Mouse (Mus musculus): Measurements from ENCODE around the gene Adamts20.
"Not testable (repeated sequence)": the region's sequence is repeated elsewhere in the genome, so short reads cannot be mapped to it uniquely, and the experiment has no call there.

Gene Adamts20

DNA sequence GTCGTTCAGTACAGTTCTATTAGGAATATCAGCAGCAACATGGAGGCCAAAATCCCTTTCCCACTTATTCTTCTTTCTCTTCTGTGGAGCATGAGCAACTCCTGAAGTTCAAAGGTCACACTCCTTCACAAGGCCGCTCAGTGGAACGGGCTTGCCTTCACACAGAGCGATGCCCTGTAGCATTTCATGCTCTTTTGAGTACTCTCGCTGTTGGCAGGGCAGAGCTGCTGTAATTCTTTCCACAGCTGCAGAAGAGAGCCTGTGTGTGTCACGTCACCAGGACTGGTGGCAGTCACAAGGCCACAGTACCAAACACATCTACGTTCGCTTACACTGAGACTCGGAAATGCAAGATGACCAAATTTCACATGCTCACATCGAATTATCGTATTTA, 21.2 kb downstream of the Adamts20 start:
- peak; percentile 14 for DNase-seq

DNA sequence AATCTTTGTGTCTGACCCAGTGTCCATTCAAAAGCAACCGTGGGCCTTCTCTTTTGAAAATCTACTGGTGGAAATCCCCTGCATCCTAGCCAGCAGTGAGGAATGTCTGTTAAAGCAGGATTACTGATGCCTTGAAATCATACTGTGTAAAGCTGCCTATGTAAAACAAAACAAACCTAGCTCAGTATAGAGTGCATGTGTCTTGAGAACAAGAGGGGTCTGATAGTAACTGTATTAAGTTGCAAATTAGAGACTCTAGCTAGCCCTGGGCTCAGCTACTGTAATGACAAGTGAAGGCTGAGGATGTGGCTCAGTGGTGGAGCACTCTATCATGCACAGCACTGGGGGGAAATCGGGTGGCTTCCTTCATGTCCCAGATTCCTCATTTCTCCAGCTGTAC, 22.2 kb downstream of the Adamts20 start:
- no peak for DNase-seq

GRCm38 (mm10) chr15:94435532-94435931, 29.7 kb downstream of the Adamts20 start:
- DNase-seq: no peak

- DNase-seq: no peak
Measured at GRCm38 (mm10) chr15:94430681-94431405, 34.4 kb downstream of the Adamts20 start.

- DNase-seq: no peak
Measured at GRCm38 (mm10) chr15:94428726-94429125, 36.5 kb downstream of the Adamts20 start.

GRCm38 (mm10) chr15:94427482-94428214, 37.6 kb downstream of the Adamts20 start:
- no peak for DNase-seq

DNA sequence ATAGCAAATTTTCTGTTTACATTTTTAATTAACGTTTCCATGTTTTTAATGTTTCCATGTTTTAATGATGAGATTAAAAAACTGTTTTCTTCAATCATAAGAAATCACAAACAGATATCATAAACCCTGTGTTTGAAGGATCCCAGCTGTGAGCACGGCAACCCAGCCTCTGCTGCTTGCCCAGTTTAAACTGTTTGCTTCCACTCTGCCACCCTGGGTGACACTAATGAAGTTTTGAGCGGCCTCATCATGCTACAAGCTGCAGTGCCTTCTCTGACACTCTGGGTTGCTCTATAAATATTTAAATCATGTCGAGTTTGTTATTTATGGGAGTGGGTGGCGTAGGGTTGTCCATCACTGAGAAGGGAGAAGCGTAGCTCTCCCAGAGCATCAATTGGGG, 44.7 kb downstream of the Adamts20 start:
- no peak for DNase-seq

- DNase-seq: no peak
Measured at GRCm38 (mm10) chr15:94419167-94419566, 46.1 kb downstream of the Adamts20 start.

DNA sequence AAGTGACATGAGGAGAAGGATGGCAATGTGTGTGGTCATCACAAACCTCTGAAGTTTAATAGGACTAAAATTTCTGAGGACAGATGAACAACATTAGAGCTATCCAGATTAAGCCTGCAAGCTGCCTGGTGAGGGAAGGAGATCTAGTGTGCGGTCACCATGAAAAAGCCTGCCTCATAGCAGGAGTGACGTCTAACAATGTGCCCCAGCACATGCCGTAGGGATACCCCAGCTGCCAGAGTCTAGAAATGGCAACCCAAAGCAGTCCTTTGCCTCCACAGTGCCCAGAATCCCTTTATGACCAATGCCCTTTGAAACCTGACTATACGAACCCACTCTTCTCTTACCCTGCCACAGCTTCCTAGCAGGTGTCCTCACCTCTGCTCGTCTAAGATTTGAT, 46.8 kb downstream of the Adamts20 start:
- no peak for DNase-seq

- DNase-seq: no peak
Measured at GRCm38 (mm10) chr15:94417216-94418155, 47.7 kb downstream of the Adamts20 start.

DNA sequence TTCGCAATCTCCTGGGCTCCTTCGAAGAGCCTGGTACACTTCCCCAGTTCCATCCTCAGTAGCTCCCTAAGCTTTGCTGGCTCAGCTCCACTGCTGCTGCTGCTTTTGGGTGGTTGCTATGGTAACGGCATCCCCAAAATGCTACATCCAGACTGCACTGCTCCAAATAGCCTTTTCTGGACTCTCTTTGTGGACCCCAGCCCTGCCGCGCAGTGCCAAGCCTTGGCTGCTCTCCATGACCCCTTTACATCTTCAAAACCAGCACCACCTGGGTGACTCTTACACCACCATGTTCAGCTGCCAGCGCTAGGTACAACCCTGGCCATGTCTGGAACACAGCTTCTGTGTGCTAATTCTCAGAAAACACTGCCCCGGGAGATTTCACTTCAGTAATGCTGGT, 55.4 kb downstream of the Adamts20 start:
- DNase-seq: no peak

DNA sequence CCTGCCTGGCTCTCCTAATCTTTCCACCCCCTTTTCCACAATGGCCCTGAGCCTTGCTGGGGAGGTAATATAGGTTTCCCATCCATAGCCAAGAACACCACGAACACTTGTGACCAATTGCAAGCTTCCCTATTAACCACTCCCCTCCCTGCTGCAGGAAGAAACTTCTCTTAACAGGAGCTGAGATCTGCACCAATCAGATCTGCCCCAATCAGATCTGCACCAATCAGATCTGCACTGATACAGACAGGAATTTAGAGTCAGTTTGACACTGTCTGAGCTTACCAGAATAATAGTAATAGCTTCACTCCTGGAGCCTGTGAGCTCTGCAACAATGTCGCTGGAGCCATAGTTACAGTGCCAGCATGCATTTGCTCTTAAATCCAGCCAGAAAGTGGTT, 58.9 kb downstream of the Adamts20 start:
- no peak for DNase-seq

DNA sequence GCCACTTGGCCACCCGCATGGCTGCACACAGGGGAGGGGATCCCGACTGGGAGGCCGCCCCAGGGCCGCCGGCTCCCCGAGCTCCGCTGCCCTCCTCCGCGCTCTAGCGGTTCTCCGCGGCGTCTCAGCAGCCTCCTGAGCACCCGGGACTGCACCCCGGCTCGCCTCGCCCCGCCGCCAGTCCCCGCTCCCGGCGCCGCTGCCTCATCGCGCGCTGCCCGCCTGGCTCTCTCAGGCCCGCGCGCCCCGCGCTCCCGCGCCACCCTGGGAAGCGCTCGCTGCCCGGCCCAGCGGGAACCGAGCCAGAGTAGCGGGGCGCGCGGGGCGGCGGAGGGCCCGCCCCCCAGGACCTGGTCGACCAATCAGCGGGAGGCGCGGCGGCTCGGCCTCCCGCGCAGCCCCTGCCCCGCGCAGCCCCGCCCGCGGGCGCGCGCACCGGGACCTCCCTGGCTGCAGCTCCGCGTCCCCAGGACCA, 61.1 kb downstream of the Adamts20 start:
- DNase-seq: peak; percentile 66

GRCm38 (mm10) chr15:94403461-94404070, 61.7 kb downstream of the Adamts20 start:
- DNase-seq: no peak

DNA sequence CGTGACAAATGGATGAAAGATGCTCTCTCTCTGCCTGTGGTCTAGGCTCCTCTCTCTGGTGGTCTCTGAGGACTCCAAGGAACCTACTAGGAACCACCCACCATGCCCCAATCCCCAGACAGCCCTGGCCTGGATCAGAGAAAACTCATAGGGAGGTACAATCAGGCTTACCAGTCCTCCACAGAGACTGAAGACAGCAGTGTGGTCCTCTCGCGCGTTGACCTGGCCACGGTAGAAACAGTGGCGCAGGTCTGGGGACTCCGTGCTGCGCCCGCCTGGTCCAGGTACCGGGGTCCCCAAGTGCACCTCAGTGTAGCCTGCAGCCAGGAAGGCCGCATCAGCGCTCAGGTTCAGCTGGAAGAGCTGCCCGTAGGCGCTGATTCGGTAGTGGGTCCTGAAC, 62.2 kb downstream of the Adamts20 start:
- DNase-seq: no peak

- no peak for DNase-seq
Measured at GRCm38 (mm10) chr15:94392737-94393136, 72.5 kb downstream of the Adamts20 start.

DNA sequence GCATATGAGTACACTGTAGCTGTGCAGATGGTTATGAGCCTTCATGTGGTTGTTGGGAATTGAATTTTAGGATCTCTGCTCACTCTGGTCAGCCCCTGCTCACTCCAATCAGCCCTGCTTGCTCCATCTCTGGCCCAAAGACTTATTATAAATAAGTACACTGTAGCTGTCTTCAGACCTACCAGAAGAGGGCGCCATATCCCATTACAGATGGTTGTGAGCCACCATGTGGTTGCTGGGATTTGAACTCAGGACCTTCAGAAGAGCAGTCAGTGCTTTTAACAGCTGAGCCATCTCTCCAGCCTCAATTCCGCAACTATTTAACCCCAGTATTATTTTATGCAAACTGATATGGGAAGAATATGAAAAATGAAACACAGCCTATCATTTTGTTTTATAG, 75.1 kb downstream of the Adamts20 start:
- not testable (repeated sequence) for DNase-seq

GRCm38 (mm10) chr15:94379425-94379824, 85.8 kb downstream of the Adamts20 start:
- DNase-seq: peak; percentile 10

GRCm38 (mm10) chr15:94372548-94372947, 92.7 kb downstream of the Adamts20 start:
- no peak for DNase-seq

DNA sequence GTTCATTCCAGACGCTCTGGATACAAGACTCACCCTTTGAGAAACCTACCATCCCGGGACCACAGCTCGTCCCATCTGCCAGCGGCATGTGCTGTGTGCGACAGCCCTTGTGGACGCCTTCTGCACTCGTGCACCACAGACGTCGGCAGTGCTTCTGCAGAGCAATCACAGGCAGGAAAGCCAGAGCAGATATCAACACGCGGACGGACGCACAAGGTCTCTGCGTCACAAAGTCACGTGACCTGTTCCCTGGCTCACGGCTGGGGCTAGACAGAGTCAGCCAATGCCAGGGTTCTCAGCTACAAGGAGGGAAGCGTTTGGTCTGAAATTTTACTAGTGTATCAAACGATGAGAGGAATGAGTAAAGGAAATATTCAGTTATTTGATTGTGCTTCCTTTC, 116.2 kb downstream of the Adamts20 start:
- no peak for DNase-seq

DNA sequence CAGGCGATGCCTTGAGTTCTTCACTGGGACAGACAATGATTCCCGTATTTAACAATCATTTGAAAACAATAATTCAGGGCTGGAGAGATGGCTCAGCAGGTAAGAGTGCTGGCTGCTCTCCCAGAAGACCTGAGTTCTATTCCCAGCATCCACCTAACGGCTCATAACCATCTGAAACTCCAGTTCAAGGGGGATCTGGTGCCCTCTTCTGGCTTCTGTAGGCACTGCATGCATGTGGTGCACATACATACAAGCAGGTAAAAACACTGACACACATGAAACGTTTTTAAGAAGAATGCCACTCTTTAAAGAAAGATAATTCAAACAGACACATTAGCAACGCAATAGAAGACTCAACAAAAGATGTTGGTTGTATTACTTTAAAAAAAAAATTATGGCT, 120.9 kb downstream of the Adamts20 start:
- no peak for DNase-seq

DNA sequence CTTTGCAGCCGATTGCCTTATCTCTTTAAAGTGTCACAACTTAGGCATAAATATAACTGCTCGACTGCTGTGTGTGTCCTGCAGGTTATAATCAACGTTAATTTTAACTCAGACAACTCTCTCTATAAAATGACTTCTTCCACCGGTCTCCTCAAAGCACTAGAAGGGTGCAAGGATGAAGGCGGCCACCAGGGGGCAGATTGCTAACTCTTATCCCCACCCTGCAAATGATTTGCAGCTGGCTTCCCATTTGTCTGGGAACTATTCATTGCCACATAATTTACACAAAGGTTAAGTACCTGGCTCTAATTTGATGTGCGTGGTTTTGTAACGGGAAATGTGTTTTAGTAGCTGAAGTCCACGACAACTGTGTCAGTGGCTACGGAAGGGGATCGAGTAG, 122.9 kb downstream of the Adamts20 start:
- peak; percentile 79 for DNase-seq

DNA sequence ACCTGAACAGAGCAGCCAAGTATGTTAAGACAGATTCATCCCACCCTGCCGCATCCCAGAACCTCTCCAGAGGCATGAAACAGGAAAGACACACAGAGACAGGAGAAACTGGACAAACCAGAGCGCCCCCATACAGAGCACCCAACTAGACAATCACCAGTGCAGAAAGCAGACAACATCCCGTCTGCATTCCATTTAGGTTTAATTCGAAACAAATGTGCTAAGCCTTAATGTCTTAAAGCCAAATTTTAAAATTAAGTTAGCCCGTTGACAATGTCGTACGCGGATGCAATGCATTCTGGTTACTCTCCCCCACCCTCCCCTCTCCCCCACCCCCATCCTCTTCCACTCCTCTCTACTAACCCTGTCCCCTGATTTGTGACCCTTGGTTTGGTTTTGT, 126.2 kb downstream of the Adamts20 start:
- DNase-seq: no peak
